Mouse (Mus musculus) bone marrow, adult 2 months (tissue): ENCODE results near the gene Rnase13.

Experiments used
- CTCF ChIP-seq: fragments of 200-500 bp; IDR thresholded peaks from 2 replicates; pipeline ENCODE4 v1.5.1; 2011; ENCODE audit warnings: low read length, control low read depth; ENCODE audit not compliant: control insufficient read depth, insufficient read depth
- POLR2A ChIP-seq: fragments of 200-500 bp; IDR thresholded peaks from 2 replicates; pipeline ENCODE4 v1.6.1; 2011; ENCODE audit warnings: low read depth, mild to moderate bottlenecking, control low read depth, low read length, borderline replicate concordance; ENCODE audit not compliant: control insufficient read depth

DNA sequence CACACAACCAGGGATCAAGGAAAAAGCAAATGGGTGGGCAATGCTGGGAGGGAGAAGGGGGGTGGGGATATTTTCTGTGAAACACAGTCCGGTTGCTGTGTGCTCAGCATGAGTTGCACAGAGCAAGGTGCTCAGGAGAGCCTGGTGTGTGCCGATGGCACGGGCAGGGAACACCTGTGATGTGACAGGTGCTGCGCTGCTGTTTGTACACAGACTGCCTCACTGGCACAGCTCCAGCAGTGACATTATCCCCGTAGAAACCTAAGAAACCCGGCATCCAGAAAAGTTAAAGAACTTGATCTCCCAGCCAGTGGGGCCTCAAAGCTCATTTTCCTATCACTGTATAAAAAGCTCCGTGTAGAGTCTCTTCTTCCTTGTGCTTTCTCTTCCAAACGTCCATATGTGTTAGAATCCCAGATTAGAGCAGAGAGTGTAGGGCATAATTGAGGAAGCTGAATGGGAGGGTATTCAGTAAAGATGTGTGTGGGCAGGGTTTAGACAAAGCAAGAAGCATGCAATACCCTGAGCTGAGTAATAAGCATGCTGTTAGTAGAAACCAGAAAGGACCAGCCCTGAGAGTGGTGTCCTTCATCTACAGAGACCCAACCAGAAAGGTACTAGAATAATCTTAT is 25.9 kb downstream of the Rnase13 start:
- no peak for TF ChIP-seq POLR2A
- no peak for TF ChIP-seq CTCF
